Mouse (Mus musculus) layer of hippocampus, adult 9-11 months (tissue): ENCODE results near the gene Sytl1.

Experiments
- DNase-seq: peaks from one replicate; pipeline ENCODE4 v3.0.0; 2022

The Sytl1 gene

DNA sequence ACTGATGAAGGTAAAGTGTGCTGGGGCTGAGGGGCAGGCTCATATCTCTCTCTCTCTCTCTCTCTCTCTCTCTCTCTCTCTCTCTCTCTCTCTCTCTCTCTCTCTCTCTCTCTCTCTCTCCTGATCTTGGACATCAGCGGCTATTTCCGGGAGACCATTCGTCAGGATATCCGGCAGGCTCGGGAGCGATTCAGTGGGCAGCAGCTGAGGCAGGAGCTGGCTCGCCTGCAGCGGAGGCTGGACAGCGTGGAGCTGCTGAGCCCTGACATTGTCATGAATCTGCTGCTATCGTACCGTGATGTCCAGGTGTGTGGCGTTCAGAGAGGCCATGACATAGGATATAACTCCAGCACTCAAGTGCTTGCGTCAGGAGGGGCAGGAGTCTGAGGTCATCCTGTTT, 19.4 kb downstream of the Sytl1 start:
- DNase-seq, result no peak

DNA sequence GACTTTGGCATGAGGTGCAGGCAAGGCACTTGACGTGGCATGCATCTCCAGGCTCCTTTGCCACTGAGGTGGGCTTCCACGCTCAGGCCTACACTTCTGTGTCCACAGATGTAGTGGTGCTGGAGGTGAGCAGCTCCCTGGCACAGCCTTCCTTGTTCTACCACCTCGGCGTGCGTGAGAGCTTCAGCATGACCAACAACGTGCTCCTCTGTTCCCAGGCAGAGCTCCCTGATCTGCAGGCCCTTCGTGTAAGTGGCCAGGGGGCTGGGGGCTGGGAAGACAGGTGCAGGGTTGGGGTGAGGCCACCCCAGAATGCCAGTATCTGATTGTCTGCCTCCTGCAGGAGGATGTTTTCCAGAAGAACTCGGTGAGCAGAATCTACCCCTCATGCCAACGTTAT, 20.2 kb downstream of the Sytl1 start:
- no peak for DNase-seq

DNA sequence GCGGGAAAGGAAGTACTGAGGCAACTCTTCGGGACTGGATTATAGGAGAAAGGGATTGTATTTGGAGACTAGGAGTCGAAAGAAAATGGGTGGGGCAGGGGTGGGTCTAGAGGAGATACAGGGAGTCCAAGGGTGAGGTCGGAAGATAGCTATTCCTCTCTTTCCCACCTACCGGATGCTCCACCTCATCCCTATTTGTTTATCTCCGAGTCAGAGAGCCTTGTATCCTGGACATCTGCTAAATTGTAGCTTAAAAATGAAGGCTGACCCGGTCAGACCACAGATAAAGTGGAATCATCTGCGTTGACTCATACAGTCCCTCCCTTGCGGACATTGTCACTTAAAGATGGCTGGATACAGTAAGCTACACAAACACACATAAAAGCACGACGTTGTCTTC, 21.0 kb downstream of the Sytl1 start:
- no peak for DNase-seq

DNA sequence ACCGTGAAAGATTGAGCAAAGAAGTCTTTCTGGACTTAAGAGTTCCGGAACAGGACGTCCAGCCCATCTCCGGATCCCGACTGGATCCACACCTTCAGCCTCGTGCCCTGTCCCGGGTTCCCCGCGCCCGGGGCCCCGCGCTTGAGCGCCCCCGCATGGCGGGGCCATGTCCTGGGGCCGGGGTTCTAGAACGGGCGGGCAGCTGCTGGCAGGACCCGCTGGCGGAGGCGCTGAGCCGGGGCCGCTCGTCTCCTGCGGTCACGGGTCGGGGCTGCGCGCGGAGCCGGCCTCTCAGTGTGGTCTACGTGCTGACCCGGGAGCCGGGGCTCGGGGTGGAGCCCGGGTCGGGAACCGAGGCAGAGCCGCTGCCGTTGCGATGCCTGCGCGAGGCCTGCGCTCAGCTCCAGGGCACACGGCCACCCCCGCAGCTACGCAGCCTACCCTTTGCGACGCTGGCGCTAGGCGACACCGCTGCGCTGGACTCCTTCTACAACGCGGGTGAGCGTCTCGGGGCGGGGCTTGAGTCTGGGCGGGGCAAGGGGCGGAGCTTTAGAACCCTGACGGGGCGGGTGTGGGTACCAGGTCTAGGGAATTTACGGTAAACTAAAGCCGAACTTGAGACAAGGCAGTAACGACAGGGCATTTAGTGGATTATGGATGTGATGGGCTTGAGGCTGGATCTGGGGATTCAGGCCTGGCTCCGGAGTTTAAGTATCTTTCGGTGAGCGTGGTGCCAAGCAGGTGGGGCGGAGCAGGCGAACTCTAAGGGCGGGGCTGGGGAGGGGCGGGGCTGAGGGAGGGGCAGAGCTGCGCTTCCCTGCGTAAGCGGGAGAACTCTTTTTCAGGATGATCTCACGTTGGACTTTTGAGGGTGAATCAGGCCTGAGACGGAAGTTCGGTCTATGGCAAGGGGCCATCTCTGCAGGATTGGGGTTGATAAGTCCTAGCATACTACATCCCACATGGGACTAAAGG, 21.7 kb downstream of the Sytl1 start:
- DNase-seq, result peak; percentile 83

DNA sequence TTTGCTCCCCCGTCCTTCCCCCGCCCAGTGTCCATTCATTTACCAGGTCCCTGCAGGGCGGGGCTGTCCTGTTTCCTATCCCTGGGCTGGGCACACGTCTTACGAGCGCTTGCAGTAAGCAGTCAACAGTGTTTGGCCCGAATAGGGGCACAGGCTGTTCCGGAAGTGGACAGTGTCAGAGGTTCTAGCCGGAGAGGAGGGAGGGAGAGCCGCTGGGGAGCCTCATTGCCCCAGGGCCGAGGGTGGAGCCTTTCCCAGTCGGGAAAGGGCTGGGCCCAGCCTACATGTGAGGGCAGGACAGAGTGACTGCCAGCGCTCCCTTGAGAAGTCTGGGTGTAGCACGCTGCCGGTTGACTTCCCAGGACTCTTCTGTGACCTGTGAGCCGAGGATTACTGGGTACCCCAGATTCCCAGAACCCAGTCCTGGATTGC, 22.4 kb downstream of the Sytl1 start, which contains the start of gene Map3k6:
Gene Map3k6, plus strand, starts transcription at position 329 of the 432 bp plus-strand sequence.
- DNase-seq, result no peak

DNA sequence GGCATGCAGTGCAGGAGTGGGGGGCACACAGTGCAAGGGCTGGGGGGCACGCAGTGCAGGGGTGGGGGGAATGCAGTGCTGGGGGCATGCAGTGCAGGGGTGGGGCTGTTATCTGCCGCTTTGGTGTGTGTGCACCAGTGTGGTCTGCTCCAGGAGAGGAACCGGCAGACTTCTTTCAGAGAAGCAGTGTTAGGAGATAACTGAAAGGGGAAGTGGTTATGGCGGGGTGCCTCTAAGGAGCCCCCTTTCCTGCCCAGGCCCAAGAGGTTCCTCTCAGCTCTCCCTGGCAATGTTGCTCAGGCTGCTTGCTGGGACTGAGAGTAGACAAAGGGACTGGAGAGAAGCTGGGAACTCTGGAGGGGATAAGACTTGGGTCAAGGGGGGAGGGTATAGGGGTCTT, 25.0 kb downstream of the Sytl1 start:
- DNase-seq, result peak; percentile 44

DNA sequence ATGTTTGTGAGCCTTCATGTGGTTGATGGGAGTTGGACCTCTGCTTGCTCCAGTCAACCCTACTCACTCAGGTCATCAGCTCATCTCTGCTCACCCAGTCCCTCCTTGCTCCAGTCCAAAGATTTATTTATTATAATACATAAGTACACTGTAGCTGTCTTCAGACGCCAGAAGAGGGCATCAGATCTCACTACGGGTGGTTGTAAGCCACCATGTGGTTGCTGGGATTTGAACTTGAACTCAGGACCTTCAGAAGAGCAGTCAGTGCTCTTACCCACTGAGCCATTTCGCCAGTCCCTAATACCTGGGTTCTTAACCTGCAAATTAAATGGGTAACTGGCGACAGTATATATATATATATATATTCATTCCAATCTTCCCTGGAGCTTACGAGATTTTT, 27.5 kb downstream of the Sytl1 start:
- DNase-seq, result no peak

DNA sequence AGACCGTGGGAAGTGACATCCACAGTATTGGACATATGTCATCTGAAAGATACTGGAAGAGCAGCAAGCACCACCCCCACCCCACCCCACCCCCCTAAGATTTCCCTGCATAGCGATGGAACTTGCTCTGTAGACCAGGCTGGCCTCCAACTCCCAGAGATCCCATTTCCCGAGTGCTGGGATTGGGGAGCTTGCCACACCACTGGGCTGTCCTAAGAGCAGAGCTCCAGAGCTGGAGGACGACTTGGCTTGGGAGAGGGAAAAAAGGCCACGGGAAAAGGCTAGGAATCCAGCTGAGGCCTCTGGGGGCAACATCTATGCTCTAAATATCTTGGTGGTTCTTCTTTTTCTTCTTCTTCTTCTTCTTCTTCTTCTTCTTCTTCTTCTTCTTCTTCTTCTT, 28.1 kb downstream of the Sytl1 start:
- no peak for DNase-seq

DNA sequence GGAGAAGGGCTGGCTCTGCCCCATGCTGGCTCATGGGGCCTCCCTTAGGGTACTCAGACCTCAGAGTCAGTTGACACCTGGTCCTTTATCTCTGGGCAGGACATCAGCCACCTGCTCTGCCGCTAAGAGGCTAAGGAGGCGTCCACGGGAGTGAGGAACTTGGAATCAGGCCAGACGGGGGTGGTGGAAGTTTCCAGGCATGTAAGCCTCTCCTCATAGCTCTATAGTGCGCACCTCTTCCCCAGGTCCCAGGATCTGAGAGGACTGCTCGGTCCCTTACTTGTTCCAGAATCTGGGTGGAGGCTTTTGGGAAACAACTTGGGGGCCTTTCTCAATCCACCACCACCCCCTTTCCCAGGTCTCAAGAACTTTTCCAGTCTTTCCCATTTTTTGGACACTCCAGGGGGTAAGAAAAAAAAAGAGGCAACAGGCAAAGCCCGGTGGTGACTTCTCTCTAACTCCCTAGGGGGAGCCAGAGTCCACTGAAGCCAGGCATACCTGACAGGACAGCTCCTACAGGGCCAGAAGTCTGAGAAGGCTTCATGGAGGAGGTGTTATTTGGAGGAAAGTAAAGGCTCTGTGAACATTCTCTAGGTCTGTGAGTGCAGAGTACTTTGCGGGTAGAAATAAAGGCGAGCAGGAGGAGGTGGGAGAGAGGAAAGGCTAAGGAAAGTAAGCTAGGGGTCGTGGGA, 29.5 kb downstream of the Sytl1 start:
- DNase-seq, result no peak

DNA sequence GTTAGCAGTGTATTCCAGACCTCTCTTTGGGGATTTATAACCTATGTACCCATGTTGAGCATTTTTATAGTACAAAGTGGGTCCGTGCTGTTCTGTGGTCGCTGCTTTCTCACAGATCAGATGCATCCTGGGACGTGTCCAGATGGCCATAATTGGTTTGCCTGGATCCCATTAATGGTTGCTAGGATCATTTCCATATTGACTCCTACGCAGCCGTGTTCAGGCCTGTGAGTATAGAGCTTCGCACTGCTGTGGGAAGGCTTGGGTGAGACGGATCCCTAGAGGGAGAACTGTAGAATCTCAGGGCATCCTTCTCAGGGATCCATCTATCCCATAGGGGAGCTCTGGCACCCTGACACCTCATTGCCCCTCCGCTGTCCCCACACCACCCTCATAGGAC, 33.3 kb downstream of the Sytl1 start:
- peak; percentile 56 for DNase-seq

DNA sequence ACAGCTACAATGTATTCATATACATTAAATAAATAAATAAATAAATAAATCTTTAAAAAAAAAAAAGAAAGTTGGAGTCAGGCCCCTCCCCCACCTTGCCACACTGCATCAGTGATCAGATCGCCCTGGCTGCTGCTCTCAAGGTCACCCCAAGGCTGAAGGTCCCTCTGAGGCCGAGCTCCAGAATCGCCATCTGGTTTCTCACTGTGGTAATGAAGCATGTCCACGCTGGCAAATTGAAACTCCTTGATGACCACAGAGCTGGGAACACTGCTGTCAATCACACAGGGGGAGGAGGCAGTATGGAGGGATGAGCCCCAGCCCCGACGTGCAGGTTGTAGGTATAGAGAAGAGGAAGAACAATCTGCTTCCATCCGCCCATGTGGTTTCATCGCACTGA, 35.3 kb downstream of the Sytl1 start:
- DNase-seq, result no peak

DNA sequence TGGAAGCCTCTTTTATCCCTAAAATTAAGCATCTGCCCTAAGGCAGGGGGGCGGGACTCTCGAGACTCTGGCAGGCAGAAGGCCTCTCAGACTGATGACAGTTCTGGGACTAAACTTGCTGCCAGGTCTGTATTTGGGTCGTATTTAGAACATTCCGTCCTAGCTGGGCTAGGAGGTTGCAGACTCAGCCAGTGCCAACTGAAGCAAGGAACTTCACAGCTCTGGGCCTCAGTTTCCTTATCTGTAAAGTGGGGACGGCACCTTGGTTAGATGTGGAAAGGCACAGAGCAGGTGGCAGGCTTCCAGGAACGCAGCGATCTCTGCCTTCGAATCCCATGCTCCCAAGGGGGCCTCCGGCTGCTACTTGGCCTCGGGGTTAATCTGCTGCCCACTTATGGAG, 36.8 kb downstream of the Sytl1 start:
- DNase-seq, result no peak

DNA sequence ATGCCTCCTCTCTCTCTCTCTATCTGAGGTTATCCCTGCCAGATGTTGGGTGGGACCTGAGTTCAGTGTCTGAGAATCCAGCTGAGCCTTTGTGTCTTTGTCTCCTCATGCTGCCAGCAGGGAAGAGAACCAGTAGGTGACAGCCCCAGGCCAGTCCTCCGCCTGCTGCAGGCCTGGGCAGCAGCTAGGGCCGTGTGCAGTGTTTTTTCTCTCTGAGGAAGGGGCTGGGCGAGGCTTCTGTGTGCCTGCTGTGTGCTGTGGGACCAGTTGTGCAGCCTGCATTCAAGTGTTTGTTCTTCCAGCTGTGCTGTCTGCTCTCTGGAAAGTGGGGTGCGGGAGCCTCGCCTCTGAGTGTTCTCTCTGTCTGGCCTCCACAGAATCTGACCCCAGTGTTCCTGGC, 39.0 kb downstream of the Sytl1 start:
- no peak for DNase-seq

DNA sequence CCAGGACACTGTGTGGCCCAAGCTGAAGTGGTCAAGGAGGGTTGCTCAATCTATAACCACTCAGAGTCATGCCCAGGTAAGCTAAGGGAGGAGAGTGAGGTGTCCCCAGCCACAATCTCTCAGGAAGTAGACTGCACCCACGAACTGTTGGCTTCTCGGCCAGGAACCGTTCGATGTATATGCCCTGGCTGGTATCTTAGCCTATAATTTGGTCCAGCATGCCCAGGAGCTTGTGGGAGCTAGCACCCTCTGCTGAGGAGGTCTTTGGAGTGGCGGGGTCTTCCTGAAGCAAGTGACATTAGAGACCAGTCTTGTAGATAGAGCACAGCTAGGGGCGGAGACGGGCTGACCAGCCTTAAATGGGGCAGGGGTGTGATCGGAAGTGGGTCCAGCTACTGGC, 41.2 kb downstream of the Sytl1 start:
- no peak for DNase-seq

DNA sequence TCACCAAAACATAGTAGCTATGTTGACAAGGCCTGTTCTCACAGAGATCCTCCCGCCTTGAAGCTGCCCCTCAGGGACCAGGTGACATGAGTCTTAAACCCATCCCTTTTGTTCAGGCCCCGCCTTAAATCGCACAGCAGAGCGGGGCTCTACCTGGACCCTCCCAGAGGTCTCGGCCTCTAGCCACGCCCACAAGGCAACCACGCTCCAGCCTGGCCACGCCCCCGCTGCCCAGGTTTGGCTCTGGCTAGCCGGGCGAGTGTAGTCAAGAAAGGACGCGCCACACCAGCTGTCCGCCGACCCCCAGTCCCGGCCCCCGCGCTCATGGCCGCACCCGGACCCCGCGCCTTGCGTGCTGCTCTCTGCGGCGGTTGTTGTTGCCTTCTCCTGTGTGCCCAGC, 42.3 kb downstream of the Sytl1 start:
- no peak for DNase-seq

DNA sequence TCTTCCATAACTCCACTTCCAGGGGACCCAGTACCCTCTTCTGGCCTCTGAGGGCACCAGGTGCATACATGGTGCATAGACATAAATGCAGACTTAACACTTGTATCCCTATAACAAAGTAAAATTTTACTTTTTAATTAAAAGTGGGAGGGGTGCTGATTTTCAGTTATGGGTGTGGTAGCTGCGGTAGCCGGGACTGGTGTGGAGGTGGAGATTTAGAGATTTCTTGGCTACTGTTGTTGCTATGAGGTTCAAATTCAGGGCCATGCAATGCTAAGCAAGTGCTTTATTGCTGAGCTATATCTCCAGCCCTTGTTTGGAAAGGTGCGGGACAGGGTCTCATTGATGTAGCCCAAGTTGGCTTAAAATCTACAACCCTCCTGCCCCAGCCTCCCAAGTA, 44.2 kb downstream of the Sytl1 start:
- DNase-seq, result no peak

DNA sequence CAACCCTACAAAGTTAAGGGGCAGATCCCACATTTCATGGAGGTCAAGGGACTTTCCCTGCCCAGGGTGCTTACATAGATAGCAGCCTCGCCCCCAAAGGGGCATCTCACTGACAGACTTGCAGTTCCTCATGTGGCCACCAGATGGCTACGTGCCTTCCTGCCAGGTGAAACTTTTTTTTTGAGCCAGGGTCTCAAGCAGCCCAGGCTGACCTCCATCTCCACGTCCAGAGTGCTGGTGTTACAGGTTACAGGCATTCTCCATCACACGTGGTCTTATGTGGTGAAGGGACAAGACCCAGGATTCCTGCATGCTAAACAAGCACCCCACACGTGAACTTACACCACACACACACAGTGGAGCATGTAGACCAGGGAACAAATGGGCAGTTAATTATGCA, 45.3 kb downstream of the Sytl1 start:
- no peak for DNase-seq

DNA sequence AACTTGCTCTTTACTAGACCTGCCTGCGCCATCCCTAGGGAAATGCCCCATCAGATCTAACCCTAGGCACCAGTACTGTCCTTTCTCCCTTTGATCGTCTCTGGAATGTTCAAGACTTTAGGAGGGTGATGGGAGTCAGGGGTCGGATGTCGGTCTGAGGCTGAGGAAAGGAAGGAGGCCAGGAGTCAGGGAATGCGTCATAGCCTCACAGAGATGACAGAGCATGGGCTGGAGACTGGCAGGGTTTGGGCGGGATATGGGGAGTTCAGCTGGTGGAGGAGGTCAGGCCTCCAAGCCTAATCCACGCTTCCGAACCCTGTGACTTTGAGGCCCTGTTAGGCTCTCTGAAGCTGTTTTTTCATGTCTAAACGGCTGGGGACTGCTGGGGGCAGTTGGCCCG, 49.3 kb downstream of the Sytl1 start:
- no peak for DNase-seq

DNA sequence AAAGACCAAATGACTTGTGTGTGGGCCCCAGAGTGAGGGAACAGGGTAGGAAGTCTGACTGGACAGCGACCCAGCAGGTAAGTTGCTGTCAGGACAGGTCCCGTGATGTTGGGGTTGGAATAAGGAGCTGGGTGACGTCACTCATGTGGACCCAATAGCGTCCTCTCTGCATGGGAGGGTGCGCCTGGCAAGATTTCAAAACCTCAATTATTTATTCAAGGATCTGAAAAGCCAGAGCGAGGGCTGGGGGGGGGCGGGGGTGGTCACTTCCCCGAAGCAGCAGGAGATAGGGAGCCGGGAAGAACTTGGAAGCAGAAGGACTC, 49.7 kb downstream of the Sytl1 start:
- no peak for DNase-seq

DNA sequence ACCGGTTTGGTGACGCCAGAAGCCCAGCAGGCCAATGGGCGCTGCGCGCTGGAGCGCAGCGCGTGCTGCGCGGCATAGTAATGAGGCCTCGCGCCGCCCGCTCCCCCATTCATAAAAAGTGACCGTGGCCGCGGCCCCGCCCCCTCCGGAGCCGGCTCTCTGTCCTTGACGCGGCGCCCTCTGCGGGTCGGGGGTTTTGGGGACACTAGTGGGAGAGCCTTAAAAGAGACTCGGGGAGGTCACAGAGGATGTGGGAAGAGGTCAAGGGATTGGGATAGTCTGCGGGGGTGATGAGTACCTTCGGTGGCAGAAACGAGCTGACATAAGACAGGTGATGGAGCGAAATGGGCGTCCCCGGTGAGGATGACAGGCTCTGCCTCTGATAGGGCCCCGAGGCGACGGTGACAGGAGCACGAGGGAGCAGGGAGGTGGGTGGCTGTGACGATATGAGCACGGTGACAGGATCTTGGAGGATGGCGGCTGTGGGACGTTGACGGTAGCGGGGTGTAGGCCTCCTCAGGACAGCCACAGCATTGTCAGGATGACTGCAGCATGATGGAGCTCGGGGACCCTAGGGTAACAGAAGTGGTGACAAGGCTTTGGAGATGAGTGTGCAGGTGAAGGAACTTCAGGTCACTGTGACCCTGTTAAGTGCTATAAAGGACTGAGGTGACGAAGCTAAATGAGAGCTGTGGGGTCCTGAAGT, 50.2 kb downstream of the Sytl1 start:
- peak; percentile 77 for DNase-seq

DNA sequence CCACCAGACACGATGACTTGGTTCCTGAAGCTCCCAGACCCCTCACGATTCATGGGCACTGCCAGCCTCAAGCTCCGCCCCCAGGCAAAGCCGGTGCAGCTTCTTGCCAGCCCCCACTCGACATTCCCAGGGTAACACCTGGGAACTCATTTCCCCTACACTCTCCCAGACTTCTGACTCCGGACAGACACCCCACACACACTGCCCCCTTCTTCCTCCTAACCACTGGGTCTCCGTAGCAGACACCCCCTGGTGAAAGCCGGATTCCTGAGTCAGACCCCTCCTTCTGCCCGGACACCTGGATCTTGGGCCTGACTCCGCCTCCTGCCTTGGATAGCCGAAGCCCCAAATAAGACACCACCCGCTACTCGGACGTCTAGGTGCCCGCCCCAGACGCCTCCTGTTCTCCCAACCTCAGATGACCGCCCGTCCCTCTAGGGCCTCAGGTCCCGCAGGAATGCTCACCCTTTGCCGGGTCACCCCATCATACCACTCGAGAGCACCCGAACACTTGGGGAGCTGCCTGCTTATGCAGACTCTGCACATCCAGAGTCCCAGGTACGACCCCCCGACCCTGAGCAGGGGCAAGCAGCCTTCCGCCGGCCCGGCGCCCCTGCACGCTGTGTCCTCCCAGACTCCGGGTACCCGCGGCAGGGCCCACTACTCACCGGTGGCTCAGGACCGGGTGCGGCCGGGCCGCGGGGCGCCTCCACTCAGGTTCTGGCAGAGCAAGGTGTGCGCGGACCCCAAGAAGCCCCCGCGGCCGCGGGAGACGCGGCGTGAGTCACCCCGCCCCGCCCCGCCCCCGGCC, 51.0 kb downstream of the Sytl1 start, which contains the start of the genes Cd164l2 and Gpr3:
Gene Cd164l2, plus strand, starts transcription at position 381 of the 811 bp plus-strand sequence.
Gene Gpr3, minus strand, starts transcription at position 786 of the 811 bp plus-strand sequence.
- no peak for DNase-seq

DNA sequence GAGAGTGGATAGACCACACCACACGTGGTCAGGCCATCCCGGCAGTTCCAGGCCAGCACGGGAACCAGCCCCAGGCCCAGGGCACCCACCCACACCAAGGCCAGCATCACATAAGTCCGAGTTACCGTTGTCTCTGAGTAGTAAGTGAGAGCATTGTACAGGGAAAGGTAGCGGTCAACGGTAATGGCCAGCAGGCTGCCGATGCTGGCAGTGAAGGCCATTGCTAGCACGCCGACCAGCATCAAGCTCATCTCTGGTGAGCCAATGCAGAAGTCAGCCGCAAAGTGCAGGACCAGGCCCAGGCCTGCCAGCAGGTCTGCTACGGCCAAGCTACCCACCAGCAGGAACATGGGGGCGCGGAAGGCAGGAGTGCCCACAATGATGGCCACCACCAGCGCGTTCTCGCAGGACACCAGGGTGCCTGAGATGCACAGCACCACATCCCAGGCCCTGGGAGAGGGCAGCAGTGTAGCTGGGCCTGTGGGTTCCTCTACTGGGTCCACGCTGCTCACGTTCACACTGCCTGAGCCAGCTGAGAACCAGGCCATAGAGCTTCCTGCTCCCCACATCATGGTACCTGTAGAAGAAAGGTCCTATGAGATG, 52.0 kb downstream of the Sytl1 start:
- DNase-seq, result no peak
